Mouse (Mus musculus): ENCODE data around the gene Psmd13. TPM values are rescaled to one million over a fixed set of nuclear protein-coding genes. Genes with fewer than 3 reads are reported as not detected.

Gene Psmd13
- 100 to 1,000 TPM; 100 to 116 TPM for total RNA-seq (2021)
- long read RNA-seq, experiment 1, transcript Psmd13-201 (13 exons, 1,989 nt) = major isoform, 60 of 64 reads
- long read RNA-seq, experiment 1, partial matches to known transcripts = 0 of 64 reads
- long read RNA-seq, experiment 1, other reads (novel, unspliced or antisense) = 4 of 64 reads
- long read RNA-seq, experiment 2, transcript Psmd13-201 (13 exons, 1,989 nt) = major isoform, 129 of 158 reads
- long read RNA-seq, experiment 2, partial matches to known transcripts = 10 of 158 reads
- long read RNA-seq, experiment 2, other reads (novel, unspliced or antisense) = 18 of 158 reads

GRCm38 (mm10) chr7:140881696-140882468 is at the start of gene Psmd13, which contains the start of gene Sirt3:
Psmd13 (plus strand) TSS chr7:140881968.
Sirt3 (minus strand) TSS chr7:140882309.
- DNase-seq (ENCODE audit: low spot score in 2 of 2) = peak; percentile 91 to 93

- no peak for DNase-seq (ENCODE audit: low spot score in 2 of 2)
These were observed 48.4 kb upstream of the Psmd13 start for GRCm38 (mm10) chr7:140833341-140833740.

- no peak for DNase-seq (ENCODE audit: low spot score in 2 of 2)
These were observed 46.6 kb upstream of the Psmd13 start, which contains the start of gene Urah for GRCm38 (mm10) chr7:140834968-140835757. Urah (plus strand) TSS chr7:140835018.

GRCm38 (mm10) chr7:140835758-140836087 is 46.0 kb upstream of the Psmd13 start:
- DNase-seq (ENCODE audit: low spot score in 2 of 2) = no peak

- DNase-seq (ENCODE audit: low spot score in 2 of 2) = no peak
These were observed 45.3 kb upstream of the Psmd13 start for GRCm38 (mm10) chr7:140836243-140837115.

DNA sequence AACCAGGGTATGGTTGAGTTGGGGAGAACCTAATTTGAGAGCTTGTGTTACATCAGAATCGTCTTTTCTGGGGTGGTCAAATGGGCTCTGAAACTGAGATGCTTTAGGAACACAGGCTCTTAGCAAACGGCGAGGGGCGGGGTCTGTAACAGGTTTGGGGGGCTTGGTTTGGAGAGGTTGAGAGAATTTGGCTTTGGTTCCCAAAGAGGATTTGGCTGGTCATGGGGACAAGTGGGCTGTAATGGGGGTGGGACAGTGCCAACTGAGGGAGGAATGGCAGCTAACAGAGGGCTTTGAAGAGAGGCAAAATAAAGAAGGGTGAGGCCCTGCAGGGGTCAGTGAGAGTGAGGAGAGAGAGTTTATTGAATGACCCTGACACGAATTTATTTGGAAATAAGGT is 42.2 kb upstream of the Psmd13 start:
- DNase-seq (ENCODE audit: low spot score in 2 of 2) = no peak

- no peak for DNase-seq (ENCODE audit: low spot score in 2 of 2)
These were observed 40.7 kb upstream of the Psmd13 start for GRCm38 (mm10) chr7:140840750-140841735.

- DNase-seq (ENCODE audit: low spot score in 2 of 2) = no peak
These were observed 38.0 kb upstream of the Psmd13 start for GRCm38 (mm10) chr7:140843806-140844205.

- DNase-seq (ENCODE audit: low spot score in 2 of 2) = peak; percentile 96
These were observed 36.7 kb upstream of the Psmd13 start, which contains the start of gene Scgb1c1 for GRCm38 (mm10) chr7:140844905-140845665. Scgb1c1 (plus strand) TSS chr7:140845547.

GRCm38 (mm10) chr7:140845683-140846082 is 36.1 kb upstream of the Psmd13 start:
- DNase-seq (ENCODE audit: low spot score in 2 of 2) = no peak

DNA sequence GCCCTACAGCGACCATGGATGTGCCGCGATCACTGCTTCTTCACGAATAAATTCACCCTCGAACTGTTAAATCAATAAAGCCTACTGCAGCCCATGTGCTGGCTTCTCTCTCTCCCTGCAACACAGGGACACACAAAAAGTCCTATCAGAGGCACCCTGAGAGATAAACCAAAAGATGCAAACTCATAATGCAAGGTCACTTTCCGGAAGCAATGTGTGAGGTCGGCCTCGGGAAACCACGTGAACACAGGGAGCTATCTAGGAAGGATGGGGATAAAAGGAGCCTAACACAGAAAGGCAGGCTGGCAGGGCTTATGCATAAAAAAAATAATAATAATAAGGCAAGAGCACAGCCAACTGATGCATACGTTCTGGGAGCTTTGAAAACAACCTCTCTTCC is 35.1 kb upstream of the Psmd13 start:
- DNase-seq (ENCODE audit: low spot score in 2 of 2) = no peak

DNA sequence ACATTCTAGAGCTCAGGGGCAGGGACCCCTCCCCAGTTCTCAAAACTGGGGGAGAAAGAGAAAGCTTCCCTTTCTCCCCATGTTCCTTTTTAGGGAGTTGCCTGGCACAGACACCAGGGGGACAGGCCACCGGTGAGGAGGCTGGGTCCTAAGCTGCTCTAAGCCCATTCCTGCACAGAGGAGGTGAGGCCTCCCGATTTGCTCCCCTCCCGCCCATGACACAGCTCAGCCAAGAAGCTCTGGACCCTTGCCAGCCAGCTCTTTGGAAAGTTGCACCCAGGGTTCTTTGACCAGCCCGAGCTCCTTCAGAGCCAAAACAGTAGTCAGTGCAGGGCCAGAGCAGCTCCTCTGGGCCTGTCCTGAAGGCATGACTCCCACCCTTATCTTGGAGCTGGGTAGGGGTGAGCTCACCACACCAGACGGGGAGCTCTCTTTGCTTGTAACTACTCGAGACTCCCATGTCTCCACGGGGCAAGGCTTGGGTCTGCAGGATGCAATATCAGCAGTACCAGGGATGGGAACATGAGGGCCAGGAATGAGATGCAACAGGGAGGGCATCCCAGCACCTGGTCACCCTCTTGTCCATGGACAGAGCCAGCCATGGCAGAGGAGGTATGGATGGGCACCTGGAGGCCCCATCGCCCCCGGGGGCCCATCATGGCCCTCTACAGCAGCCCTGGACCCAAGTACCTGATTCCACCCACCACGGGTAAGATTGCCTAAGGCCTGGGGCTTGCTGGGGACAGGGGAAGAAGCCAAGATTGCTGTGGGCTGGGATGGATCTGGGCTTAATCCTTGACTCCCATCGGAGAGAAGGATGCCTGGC is 33.8 kb upstream of the Psmd13 start, which contains the start of gene Odf3:
Gene Odf3 (plus strand): TSS at position 51 of the 826 bp plus-strand sequence.
- DNase-seq (ENCODE audit: low spot score in 2 of 2) = peak; percentile 56 to 67

DNA sequence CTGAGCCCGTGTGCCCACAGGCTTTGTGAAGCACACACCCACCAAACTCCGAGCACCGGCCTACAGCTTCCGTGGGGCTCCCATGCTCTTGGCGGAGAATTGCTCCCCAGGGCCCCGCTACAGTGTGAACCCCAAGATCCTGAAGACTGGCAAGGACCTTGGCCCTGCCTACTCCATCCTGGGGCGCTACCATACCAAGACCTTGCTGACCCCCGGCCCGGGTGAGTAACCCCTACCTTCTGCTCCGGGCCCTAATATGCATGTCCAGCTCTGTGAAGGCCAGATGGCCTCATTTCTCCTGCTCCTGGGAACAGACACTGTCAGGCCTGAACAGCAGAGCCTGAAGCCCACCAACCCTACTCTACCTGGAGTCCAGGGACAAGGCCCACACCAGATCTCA is 33.2 kb upstream of the Psmd13 start:
- no peak for DNase-seq (ENCODE audit: low spot score in 2 of 2)

GRCm38 (mm10) chr7:140851916-140852315 is 29.9 kb upstream of the Psmd13 start:
- no peak for DNase-seq (ENCODE audit: low spot score in 2 of 2)

DNA sequence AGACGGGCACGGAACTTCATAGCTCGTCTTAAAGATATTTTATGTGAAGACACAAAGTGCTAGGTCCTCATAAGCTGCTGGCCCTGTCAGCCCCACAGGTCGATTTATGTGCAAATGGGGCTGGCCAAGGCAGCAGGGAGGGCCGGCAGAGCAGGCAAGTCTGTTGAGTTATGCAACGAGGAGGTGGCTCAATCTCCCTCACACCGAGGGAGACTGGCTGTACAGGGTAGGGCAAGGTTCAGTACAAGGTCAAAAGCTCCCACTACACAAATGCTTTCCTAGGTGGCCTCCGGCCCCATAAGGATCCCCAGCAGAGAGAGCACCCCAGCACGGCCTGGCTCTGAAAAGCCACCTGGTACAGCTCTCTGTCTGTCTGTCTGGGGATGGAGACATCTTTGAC is 28.4 kb upstream of the Psmd13 start:
- DNase-seq (ENCODE audit: low spot score in 2 of 2) = no peak

DNA sequence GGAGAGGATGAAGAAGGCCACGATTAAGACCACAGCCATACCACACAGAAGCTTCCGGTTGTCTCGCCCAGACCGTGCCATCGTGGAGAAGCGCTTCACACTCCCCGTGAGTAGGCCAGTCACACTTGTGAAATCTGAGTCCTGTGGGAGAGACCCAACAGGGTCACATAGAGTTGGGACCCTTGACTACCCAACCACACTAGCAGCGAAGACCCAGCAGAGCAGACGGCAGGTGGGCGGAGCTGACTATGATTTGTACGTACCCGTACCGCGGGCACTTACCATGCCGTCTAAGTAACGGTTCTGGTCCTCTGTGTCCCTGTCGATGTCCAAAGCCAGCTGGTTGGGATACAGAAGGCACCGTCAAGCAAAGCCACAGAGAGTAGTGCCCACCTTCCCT is 27.3 kb upstream of the Psmd13 start:
- no peak for DNase-seq (ENCODE audit: low spot score in 2 of 2)

GRCm38 (mm10) chr7:140855181-140855580 is 26.6 kb upstream of the Psmd13 start:
- no peak for DNase-seq (ENCODE audit: low spot score in 2 of 2)

Measured in adrenal gland, adult 18-20 months (tissue).